ENCODE assay signal across 13 mouse cellular contexts in the genomic region with DNA sequence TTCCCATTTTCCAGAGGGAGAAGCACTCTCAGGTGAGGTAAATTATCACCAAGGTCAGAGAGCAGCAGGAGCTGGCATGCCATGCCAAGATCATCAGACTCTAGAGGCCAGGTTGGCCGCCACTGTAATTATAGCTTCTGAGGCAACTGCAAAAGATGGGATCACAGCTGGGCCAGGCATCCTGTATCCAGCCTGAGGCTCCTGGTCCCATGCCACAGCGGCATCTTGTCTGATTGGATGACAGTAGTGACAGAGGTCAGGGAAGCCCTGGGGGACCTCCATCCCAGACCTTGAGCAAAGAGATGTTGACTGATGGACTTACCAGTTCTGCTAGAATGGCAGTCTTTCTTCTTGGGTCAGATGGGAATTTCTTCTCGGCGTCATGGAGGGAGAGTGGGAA. TPM values are rescaled to one million over a fixed set of nuclear protein-coding genes. Genes with fewer than 3 reads are reported as not detected.
A peak's percentile ranks its signal among the peaks of the same experiment; 100 is the strongest.
DNase-seq lines count a peak whose midpoint lies in the region; ATAC-seq lines count a peak whose summit lies in the region.
"Had no signal": no experiment of that assay in that cellular context is flagged by ENCODE, and none has a peak within 500 bp of the region (broad histone marks: within the 10 kb centered on the region; RNA-seq: fewer than 3 reads in every experiment).

No protein-coding gene starts in this region.

- H3K36me3 ChIP-seq in lung, embryonic 15.5 days: no peaks in the 10 kb centered on the region
- H3K36me3 ChIP-seq in hindbrain, embryonic 11.5 days (ENCODE audit: control insufficient read depth, insufficient read depth, low read length): no peaks in the 10 kb centered on the region
- H3K36me3 ChIP-seq: G1E; heart, embryonic 10.5 days had no signal

- no peak overlapping the region for H3K9ac ChIP-seq in lung, embryonic 15.5 days
- no peak overlapping the region for H3K9ac ChIP-seq in hindbrain, embryonic 11.5 days (ENCODE audit: low read depth, low read length)

- H3K27ac ChIP-seq in lung, embryonic 15.5 days: peak overlapping the region; percentile 75
- H3K27ac ChIP-seq in hindbrain, embryonic 11.5 days (ENCODE audit: low read depth, low read length): no peak overlapping the region
- H3K27ac ChIP-seq: heart, embryonic 10.5 days; macrophage had no signal

- ATAC-seq in lung, embryonic 15.5 days (ENCODE audit: borderline replicate concordance, extremely low read depth, low FRiP score, low TSS enrichment): no peak
- no peak for ATAC-seq in hindbrain, embryonic 11.5 days (ENCODE audit: low FRiP score)

- H3K4me3 ChIP-seq in lung, embryonic 15.5 days: no peak overlapping the region
- H3K4me3 ChIP-seq in hindbrain, embryonic 11.5 days (ENCODE audit: low read depth, low read length): no peak overlapping the region
- H3K4me3 ChIP-seq: heart, embryonic 10.5 days had no signal

- no peak overlapping the region for H3K4me2 ChIP-seq in lung, embryonic 15.5 days
- no peak overlapping the region for H3K4me2 ChIP-seq in hindbrain, embryonic 11.5 days (replicated peaks; ENCODE audit: low read depth, low read length)

- H3K9me3 ChIP-seq in lung, embryonic 15.5 days: no peaks in the 10 kb centered on the region
- no peaks in the 10 kb centered on the region for H3K9me3 ChIP-seq in hindbrain, embryonic 11.5 days (ENCODE audit: control insufficient read depth, low read length)
- H3K9me3 ChIP-seq: G1E; heart, embryonic 10.5 days had no signal

- peaks cover 39% of the 10 kb centered on the region for H3K4me1 ChIP-seq in lung, embryonic 15.5 days
- H3K4me1 ChIP-seq in hindbrain, embryonic 11.5 days (replicated peaks; ENCODE audit: control insufficient read depth, insufficient read depth, low read length): no peaks in the 10 kb centered on the region

- H3K27me3 ChIP-seq in lung, embryonic 15.5 days: no peaks in the 10 kb centered on the region
- H3K27me3 ChIP-seq in hindbrain, embryonic 11.5 days (ENCODE audit: control insufficient read depth, insufficient read depth, low read length): peaks cover 2% of the 10 kb centered on the region; the same call in 1 of the 2 replicates

- DNase-seq in embryo, embryonic 10 days (ENCODE audit: low spot score): peak; percentile 58
- DNase-seq in embryo, embryonic 9.5 days (ENCODE audit: extremely low spot score): no peak
- DNase-seq in lung, postnatal 4 days: no peak
- peak; percentile 44 for DNase-seq in hindbrain, embryonic 11.5 days (ENCODE audit: low spot score)
- DNase-seq in retina, embryonic 14.5 days (ENCODE audit: low spot score): peak; percentile 43
- no peak for DNase-seq in heart, adult 9 months (ENCODE audit: low spot score in 2 of 2)
- no peak for DNase-seq in urinary bladder, postnatal 10 days (ENCODE audit: low spot score)
- DNase-seq: kidney, postnatal 25 days; thymus, adult 2 months had no signal

- WGBS in lung, embryonic 15.5 days: 47% methylated on average over 4 of the region's 4 CpGs
- WGBS in hindbrain, embryonic 11.5 days: 44% methylated on average over 4 of the region's 4 CpGs

RNA-seq across cellular contexts. Expression of a gene that starts 48.4 kb away (rescaled TPM):
- 12.3 TPM in 2 replicates for polyA plus RNA-seq in lung, embryonic 15.5 days (2015; fragmentation: Nextera tagmentation; extraction: Ambion mirVana)
- polyA plus RNA-seq in hindbrain, embryonic 11.5 days (2014; fragmentation: Nextera tagmentation; extraction: Ambion mirVana): 8.6 and 9.1 TPM in 2 replicates
- polyA plus RNA-seq: macrophage had no signal

Comparison
In these comparisons a context has a peak if more than half of its experiments do, and no peak if none do; other contexts are left out.
1. DNase-seq: peak in embryo, embryonic 10 days (single experiment), hindbrain, embryonic 11.5 days (single experiment) and retina, embryonic 14.5 days (single experiment); none in embryo, embryonic 9.5 days (single experiment), lung, postnatal 4 days (0 of 2), heart, adult 9 months (0 of 2) and urinary bladder, postnatal 10 days (single experiment).